Mouse (Mus musculus) neural tube, postnatal 0 days (tissue): ENCODE results near the gene Olfr307. TPM values are rescaled to one million over a fixed set of nuclear protein-coding genes. Genes with fewer than 3 reads are reported as not detected.

Experiments
- microRNA-seq: library from miRNA; unstranded; fragments of <30 nt; microRNA quantifications from one replicate; pipeline ENCODE4, GENCODE M21; 2016
- polyA plus RNA-seq: library from polyadenylated mRNA; unstranded; fragments of >200 nt; fragmentation: Nextera tagmentation; extraction: Ambion mirVana; gene quantifications from 2 replicates; pipeline ENCODE4 v1.2.1, GENCODE M21; 2015

The Olfr307 gene
- polyA plus RNA-seq: not detected in 2 replicates

GRCm38 (mm10) chr7:86337486-86337885 lies at the start of gene Olfr307:
Olfr307 (minus strand) TSS chr7:86337586.

GRCm38 (mm10) chr7:86386558-86386957 lies 49.2 kb upstream of the Olfr307 start, which contains the start of gene Olfr304:
Olfr304 (minus strand) TSS chr7:86386658.

GRCm38 (mm10) chr7:86366828-86367227 lies 29.4 kb upstream of the Olfr307 start, which contains the start of gene Olfr305:
Olfr305 (minus strand) TSS chr7:86366928.

GRCm38 (mm10) chr7:86325530-86325929 lies 11.9 kb downstream of the Olfr307 start, which contains the start of gene Olfr308:
Olfr308 (minus strand) TSS chr7:86325630.

DNA sequence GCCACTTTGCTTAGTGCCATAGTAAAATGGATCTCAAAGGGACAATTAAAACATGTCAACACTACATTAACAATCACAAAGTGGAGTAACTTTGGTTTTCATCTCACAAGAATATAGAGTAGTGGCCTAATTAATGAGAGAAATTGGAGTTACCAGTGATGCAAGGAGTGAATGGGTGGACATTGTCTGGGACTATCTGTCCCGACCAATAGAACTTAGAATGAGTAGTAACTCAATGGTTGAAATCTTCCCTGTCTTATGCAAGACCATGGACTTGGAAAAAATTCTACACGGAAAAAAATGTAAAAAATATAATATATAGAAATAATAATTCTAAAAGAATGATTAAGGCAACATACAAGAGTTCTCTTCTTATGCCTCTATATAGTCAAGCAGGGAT lies 23.8 kb downstream of the Olfr307 start, which contains the start of gene Olfr309:
Olfr309 (minus strand) TSS at position 101 of the 400 bp plus-strand sequence.

Small RNA genes lying within 50 kb of the gene (microRNA-seq; reads per million reads assigned to microRNA genes)
- gene Gm23192: not detected

Other genes with a start within 250 kb of the Olfr307 start
- gene Vmn2r75, start 165.8 kb downstream of the Olfr307 start, polyA plus RNA-seq: not detected in 2 replicates
- not detected in 2 replicates for gene Vmn2r76, start 91.3 kb downstream of the Olfr307 start, polyA plus RNA-seq
- not detected in 2 replicates for gene Olfr310, start 60.4 kb downstream of the Olfr307 start, polyA plus RNA-seq
- not detected in 2 replicates for gene Olfr309, start 23.9 kb downstream of the Olfr307 start, polyA plus RNA-seq
- gene Olfr308, start 12.0 kb downstream of the Olfr307 start, polyA plus RNA-seq: not detected in 2 replicates
- gene Olfr305, start 29.3 kb upstream of the Olfr307 start, polyA plus RNA-seq: not detected in 2 replicates
- not detected in 2 replicates for gene Olfr304, start 49.1 kb upstream of the Olfr307 start, polyA plus RNA-seq
- not detected in 2 replicates for gene Olfr303, start 60.2 kb upstream of the Olfr307 start, polyA plus RNA-seq
- not detected in 2 replicates for gene Olfr301, start 66.3 kb upstream of the Olfr307 start, polyA plus RNA-seq
- not detected in 2 replicates for gene Olfr299, start 122.3 kb upstream of the Olfr307 start, polyA plus RNA-seq
- not detected in 2 replicates for gene Olfr298, start 154.9 kb upstream of the Olfr307 start, polyA plus RNA-seq
- gene Olfr297, start 182.4 kb upstream of the Olfr307 start, polyA plus RNA-seq: not detected in 2 replicates
- not detected in 2 replicates for gene Olfr295, start 246.3 kb upstream of the Olfr307 start, polyA plus RNA-seq